Mouse (Mus musculus) c-Kit-negative CD71-positive TER-119-positive erythroid progenitor cells, embryonic 14.5 days (primary cell): ENCODE results near the gene Vmn2r80.
"Not testable (repeated sequence)": the region's sequence is repeated elsewhere in the genome, so short reads cannot be mapped to it uniquely, and the experiment has no call there.

Experiments used
- DNase-seq: peaks from one replicate; pipeline ENCODE4 v3.0.0-alpha.2; 2013; ENCODE audit warnings: low read depth, low spot score

Vmn2r80 gene

GRCm38 (mm10) chr10:79148469-79148868 is at the start of gene Vmn2r80:
Gene Vmn2r80 (plus strand): TSS chr10:79148769.
- not testable (repeated sequence) for DNase-seq

GRCm38 (mm10) chr10:79106325-79107282 is 42.0 kb upstream of the Vmn2r80 start:
- no peak for DNase-seq

- DNase-seq: no peak
Observed at GRCm38 (mm10) chr10:79107531-79107930, 41.0 kb upstream of the Vmn2r80 start.

- no peak for DNase-seq
Observed at GRCm38 (mm10) chr10:79109156-79109555, 39.4 kb upstream of the Vmn2r80 start.

GRCm38 (mm10) chr10:79110482-79110881 is 38.1 kb upstream of the Vmn2r80 start:
- no peak for DNase-seq

GRCm38 (mm10) chr10:79115085-79115484 is 33.5 kb upstream of the Vmn2r80 start:
- DNase-seq: no peak

GRCm38 (mm10) chr10:79116125-79116849 is 32.3 kb upstream of the Vmn2r80 start:
- no peak for DNase-seq

GRCm38 (mm10) chr10:79151602-79152001 is 3.0 kb downstream of the Vmn2r80 start:
- no peak for DNase-seq

- not testable (repeated sequence) for DNase-seq
Observed at GRCm38 (mm10) chr10:79199973-79200372, 51.4 kb downstream of the Vmn2r80 start.

- no peak for DNase-seq
Observed at GRCm38 (mm10) chr10:79220432-79220831, 71.9 kb downstream of the Vmn2r80 start.

GRCm38 (mm10) chr10:79221606-79222005 is 73.0 kb downstream of the Vmn2r80 start:
- DNase-seq: no peak

GRCm38 (mm10) chr10:79222214-79222613 is 73.6 kb downstream of the Vmn2r80 start:
- no peak for DNase-seq
